Mouse (Mus musculus): ENCODE results near the gene Twist1.

DNA sequence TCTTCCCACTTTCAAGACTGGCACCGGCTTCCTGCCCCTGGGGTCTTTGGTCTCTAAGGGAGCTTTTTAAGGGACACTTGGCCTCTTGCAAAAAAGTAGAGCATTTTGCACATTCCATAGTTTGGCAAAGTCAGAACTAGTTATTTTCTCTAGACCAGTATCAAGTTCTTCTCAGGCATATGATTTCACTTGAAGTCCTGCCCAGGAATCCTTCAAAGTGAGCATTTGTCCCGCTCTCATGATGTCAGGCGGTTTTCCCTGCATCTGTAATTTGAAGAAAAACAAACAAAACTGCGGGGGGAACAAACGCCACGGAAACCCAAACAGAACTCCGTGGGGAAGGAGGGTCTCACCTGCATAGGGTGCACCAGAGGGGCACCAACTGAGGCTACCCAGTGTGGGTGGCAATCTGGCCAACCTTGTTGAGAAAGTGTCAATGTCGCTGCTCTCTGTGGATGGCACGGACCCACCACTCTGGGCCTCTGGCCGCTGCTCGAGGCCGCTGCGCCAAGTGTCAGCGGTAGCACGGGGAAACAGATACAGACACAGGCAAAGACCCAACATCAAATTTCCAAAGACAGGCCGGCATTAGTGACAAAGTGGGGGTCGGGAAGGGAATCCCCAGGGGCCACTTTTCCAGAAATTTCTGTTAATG, 4.8 kb downstream of the Twist1 start:
- TF ChIP-seq CTCF (IDR thresholded peaks at IDR 0.05) (no peak), EP300 (IDR thresholded peaks at IDR 0.05) (no peak)

All from lung, postnatal 0 days (tissue).